Mouse (Mus musculus): Measurements from ENCODE around the gene Tbc1d8. TPM values are rescaled to one million over a fixed set of nuclear protein-coding genes. Genes with fewer than 3 reads are reported as not detected.

Tbc1d8 gene
- polyA plus RNA-seq, 2 experiments, result 11.5 to 14.3 TPM

DNA sequence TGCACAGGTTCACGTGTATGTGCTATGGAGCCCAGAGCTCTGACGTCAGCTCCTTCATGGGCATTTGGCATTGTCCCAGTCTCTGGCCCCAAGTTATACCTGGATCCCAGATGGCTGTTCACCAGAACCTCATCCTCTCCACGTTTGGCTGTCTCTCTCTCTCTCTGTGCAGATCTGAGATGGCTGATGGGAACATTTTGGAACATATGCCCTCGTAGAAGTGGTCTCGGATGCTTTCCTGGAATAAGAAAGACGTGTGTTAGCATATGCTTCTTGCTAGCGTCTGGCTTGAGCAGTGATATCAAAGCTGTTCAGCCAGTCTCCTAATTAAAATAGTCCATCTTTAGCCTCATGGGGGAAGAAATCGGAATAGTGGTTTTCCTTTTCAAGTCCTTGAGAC is 141.8 kb downstream of the Tbc1d8 start:
- no peaks in the 10 kb centered on the region for H3K27me3 ChIP-seq (ENCODE audit: control insufficient read depth, insufficient read depth, low read length)

DNA sequence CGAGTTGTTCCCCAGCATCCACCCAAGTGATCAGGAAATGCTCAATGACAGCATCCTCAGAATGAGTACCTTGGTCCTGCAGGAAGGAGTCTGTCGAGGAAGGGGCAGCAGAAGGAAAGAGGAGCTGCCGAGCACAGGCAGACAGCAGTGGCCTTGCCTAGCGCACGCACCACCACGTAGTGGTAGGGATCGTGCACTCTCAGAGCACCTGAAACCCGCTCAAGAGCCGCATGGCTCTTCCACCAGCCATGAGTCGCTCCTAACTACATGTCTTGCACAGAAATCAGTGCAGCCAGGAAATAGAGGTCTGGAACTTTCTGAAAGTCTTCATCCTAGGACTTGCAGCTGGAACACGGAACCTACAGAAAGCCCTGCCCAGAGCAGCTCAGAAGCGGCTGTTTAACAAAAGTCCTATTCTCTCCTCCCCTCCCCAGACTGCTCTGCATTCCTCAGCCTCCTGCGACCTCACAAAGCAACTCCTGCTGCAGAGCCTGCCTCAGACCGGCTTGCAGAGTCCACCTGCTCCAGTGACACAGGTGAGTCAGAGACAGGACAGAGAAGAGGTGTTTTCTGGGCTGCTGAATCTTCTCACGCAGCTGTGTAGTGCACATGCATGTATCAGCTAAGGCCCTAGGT is 142.9 kb downstream of the Tbc1d8 start:
- WGBS, result 27% methylated on average over 15 of the region's 15 CpGs
- Histone ChIP-seq H3K4me3 (replicated peaks; ENCODE audit: low read length) (no peak overlapping the region), H3K4me1 (ENCODE audit: control insufficient read depth, insufficient read depth, low read length) (peaks cover 9% of the 10 kb centered on the region; the same call in 1 of the 2 replicates), H3K4me2 (replicated peaks; ENCODE audit: low read depth, low read length, severe bottlenecking) (0 out of 2 replicates have a peak overlapping the region, but pooled peaks have one; percentile 2), H3K27ac (replicated peaks; ENCODE audit: low read depth, low read length) (no peak overlapping the region; the same call in 1 of the 2 replicates), H3K9ac (ENCODE audit: low read depth, low read length, severe bottlenecking) (peak overlapping the region; percentile 5; the same call in 1 of the 2 replicates), H3K9me3 (ENCODE audit: control insufficient read depth, low read length) (no peaks in the 10 kb centered on the region), H3K36me3 (ENCODE audit: control insufficient read depth, insufficient read depth, low read length) (no peaks in the 10 kb centered on the region), H3K27me3 (ENCODE audit: control insufficient read depth, insufficient read depth, low read length) (no peaks in the 10 kb centered on the region)
- ATAC-seq (ENCODE audit: low FRiP score, low read depth) (no peak), DNase-seq (ENCODE audit: low spot score) (no peak)
- TF ChIP-seq POLR2A (IDR thresholded peaks at IDR 0.05; ENCODE audit: borderline replicate concordance, extremely low read depth, insufficient read depth, insufficient read length), result no peak

More for the DNA sequence above, 141.8 kb downstream of the Tbc1d8 start:
- no peak overlapping the region for H3K27ac ChIP-seq (replicated peaks; ENCODE audit: low read depth, low read length)
- H3K36me3 ChIP-seq (ENCODE audit: control insufficient read depth, insufficient read depth, low read length), result no peaks in the 10 kb centered on the region
- H3K4me3 ChIP-seq (replicated peaks; ENCODE audit: low read length), result no peak overlapping the region
- H3K4me1 ChIP-seq (ENCODE audit: control insufficient read depth, insufficient read depth, low read length), result peaks cover 3% of the 10 kb centered on the region; the same call in 1 of the 2 replicates
- TF ChIP-seq POLR2A (IDR thresholded peaks at IDR 0.05; ENCODE audit: borderline replicate concordance, extremely low read depth, insufficient read depth, insufficient read length), result no peak
- no peak overlapping the region for H3K9ac ChIP-seq (ENCODE audit: low read depth, low read length, severe bottlenecking)
- WGBS, result 68% methylated on average over 8 of the region's 8 CpGs
- ATAC-seq (ENCODE audit: low FRiP score, low read depth) (no peak), DNase-seq (ENCODE audit: low spot score) (no peak)
- no peak overlapping the region for H3K4me2 ChIP-seq (replicated peaks; ENCODE audit: low read depth, low read length, severe bottlenecking)
- H3K9me3 ChIP-seq (ENCODE audit: control insufficient read depth, low read length), result no peaks in the 10 kb centered on the region

DNA sequence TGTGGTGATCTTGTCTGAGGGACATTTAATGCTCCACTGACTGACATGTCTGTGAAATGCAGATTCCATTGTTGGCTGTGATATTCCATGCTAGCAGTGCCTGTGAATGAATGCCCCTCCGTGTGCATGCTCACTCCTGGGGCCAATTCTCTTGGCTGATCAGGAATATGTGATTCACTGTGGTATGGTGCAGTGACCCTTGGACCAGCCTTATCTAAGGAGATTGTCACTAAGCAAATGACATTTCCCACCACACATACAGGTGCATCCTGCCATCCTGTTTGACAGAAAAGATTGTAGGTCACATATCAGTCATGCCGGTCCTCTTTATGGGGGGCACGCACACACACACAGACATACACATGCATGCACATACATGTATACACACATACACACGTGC is 146.1 kb downstream of the Tbc1d8 start:
- Histone ChIP-seq H3K9me3 (ENCODE audit: control insufficient read depth, low read length) (no peaks in the 10 kb centered on the region), H3K36me3 (ENCODE audit: control insufficient read depth, insufficient read depth, low read length) (no peaks in the 10 kb centered on the region), H3K4me2 (replicated peaks; ENCODE audit: low read depth, low read length, severe bottlenecking) (no peak overlapping the region), H3K27me3 (ENCODE audit: control insufficient read depth, insufficient read depth, low read length) (no peaks in the 10 kb centered on the region), H3K9ac (ENCODE audit: low read depth, low read length, severe bottlenecking) (no peak overlapping the region), H3K27ac (replicated peaks; ENCODE audit: low read depth, low read length) (no peak overlapping the region), H3K4me1 (ENCODE audit: control insufficient read depth, insufficient read depth, low read length) (peaks cover 11% of the 10 kb centered on the region), H3K4me3 (replicated peaks; ENCODE audit: low read length) (no peak overlapping the region)
- 80% methylated on average over 4 of the region's 4 CpGs for WGBS
- no peak for ATAC-seq (ENCODE audit: low FRiP score, low read depth)
- no peak for TF ChIP-seq POLR2A (IDR thresholded peaks at IDR 0.05; ENCODE audit: borderline replicate concordance, extremely low read depth, insufficient read depth, insufficient read length)
- no peak for DNase-seq (ENCODE audit: low spot score)

GRCm38 (mm10) chr1:39330857-39331594 is 147.5 kb downstream of the Tbc1d8 start:
- 55% methylated on average over 7 of the region's 7 CpGs for WGBS
- H3K9ac ChIP-seq (ENCODE audit: low read depth, low read length, severe bottlenecking), result no peak overlapping the region
- peak; percentile 28 for DNase-seq (ENCODE audit: low spot score)
- peaks cover 14% of the 10 kb centered on the region for H3K4me1 ChIP-seq (ENCODE audit: control insufficient read depth, insufficient read depth, low read length)
- H3K4me3 ChIP-seq (replicated peaks; ENCODE audit: low read length), result no peak overlapping the region
- H3K9me3 ChIP-seq (ENCODE audit: control insufficient read depth, low read length), result no peaks in the 10 kb centered on the region
- no peak for TF ChIP-seq POLR2A (IDR thresholded peaks at IDR 0.05; ENCODE audit: borderline replicate concordance, extremely low read depth, insufficient read depth, insufficient read length)
- no peaks in the 10 kb centered on the region for H3K27me3 ChIP-seq (ENCODE audit: control insufficient read depth, insufficient read depth, low read length)
- H3K4me2 ChIP-seq (replicated peaks; ENCODE audit: low read depth, low read length, severe bottlenecking), result no peak overlapping the region
- no peak; the same call in 1 of the 2 replicates for ATAC-seq (ENCODE audit: low FRiP score, low read depth)
- no peak overlapping the region for H3K27ac ChIP-seq (replicated peaks; ENCODE audit: low read depth, low read length)
- H3K36me3 ChIP-seq (ENCODE audit: control insufficient read depth, insufficient read depth, low read length), result no peaks in the 10 kb centered on the region

GRCm38 (mm10) chr1:39327546-39327945 is 151.0 kb downstream of the Tbc1d8 start:
- no peak overlapping the region for H3K4me2 ChIP-seq (replicated peaks; ENCODE audit: low read depth, low read length, severe bottlenecking)
- WGBS, result 66% methylated on average over 7 of the region's 7 CpGs
- no peak overlapping the region for H3K27ac ChIP-seq (replicated peaks; ENCODE audit: low read depth, low read length)
- H3K27me3 ChIP-seq (ENCODE audit: control insufficient read depth, insufficient read depth, low read length), result no peaks in the 10 kb centered on the region
- no peak for TF ChIP-seq POLR2A (IDR thresholded peaks at IDR 0.05; ENCODE audit: borderline replicate concordance, extremely low read depth, insufficient read depth, insufficient read length)
- DNase-seq (ENCODE audit: low spot score) (no peak), ATAC-seq (ENCODE audit: low FRiP score, low read depth) (no peak)
- no peaks in the 10 kb centered on the region for H3K9me3 ChIP-seq (ENCODE audit: control insufficient read depth, low read length)
- no peaks in the 10 kb centered on the region for H3K36me3 ChIP-seq (ENCODE audit: control insufficient read depth, insufficient read depth, low read length)
- no peak overlapping the region for H3K4me3 ChIP-seq (replicated peaks; ENCODE audit: low read length)
- H3K9ac ChIP-seq (ENCODE audit: low read depth, low read length, severe bottlenecking), result no peak overlapping the region
- peaks cover 11% of the 10 kb centered on the region for H3K4me1 ChIP-seq (ENCODE audit: control insufficient read depth, insufficient read depth, low read length)
